Mouse (Mus musculus) neutrophil, adult 5-6 weeks (primary cell): ENCODE measurements around the gene Sh3bgrl2. TPM values are rescaled to one million over a fixed set of nuclear protein-coding genes. Genes with fewer than 3 reads are reported as not detected.

Experiments used
- ATAC-seq: fragments of 151-379, 151-347 bp; 2 replicates; pipeline ENCODE4 v1.8.0; 2017; ENCODE audit warnings: mild to moderate bottlenecking, moderate TSS enrichment; ENCODE audit not compliant: insufficient number of reproducible peaks, poor library complexity, low FRiP score, severe bottlenecking; ENCODE audit errors: extremely low read depth
- total RNA-seq: library from RNA; stranded (forward); fragments of 200-1000 nt; gene quantifications from 2 replicates; pipeline ENCODE4 v1.2.3, GENCODE M21; 2017

Sh3bgrl2 gene
- total RNA-seq, 1 experiment from 2014 or later: 4.7 TPM

DNA sequence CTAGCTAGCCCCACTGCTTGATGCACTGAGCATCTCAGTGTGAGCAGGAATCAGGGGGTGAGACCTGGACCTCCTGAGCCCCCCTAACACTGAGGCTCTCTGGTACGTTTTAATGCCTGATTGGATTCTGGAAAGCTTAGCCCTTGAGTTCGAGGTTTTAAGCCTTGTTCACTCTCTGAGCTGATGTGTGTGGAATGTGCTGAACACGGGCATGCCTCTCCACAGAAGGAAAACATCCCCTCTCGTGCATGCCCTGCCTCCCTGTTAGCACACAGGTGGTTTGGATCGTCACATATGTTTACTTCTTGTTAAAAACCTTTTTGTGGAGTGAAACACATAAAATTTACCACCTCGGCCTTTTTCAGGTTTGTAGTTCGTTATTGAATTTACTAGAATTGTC, 34.6 kb downstream of the Sh3bgrl2 start:
- no peak for ATAC-seq

DNA sequence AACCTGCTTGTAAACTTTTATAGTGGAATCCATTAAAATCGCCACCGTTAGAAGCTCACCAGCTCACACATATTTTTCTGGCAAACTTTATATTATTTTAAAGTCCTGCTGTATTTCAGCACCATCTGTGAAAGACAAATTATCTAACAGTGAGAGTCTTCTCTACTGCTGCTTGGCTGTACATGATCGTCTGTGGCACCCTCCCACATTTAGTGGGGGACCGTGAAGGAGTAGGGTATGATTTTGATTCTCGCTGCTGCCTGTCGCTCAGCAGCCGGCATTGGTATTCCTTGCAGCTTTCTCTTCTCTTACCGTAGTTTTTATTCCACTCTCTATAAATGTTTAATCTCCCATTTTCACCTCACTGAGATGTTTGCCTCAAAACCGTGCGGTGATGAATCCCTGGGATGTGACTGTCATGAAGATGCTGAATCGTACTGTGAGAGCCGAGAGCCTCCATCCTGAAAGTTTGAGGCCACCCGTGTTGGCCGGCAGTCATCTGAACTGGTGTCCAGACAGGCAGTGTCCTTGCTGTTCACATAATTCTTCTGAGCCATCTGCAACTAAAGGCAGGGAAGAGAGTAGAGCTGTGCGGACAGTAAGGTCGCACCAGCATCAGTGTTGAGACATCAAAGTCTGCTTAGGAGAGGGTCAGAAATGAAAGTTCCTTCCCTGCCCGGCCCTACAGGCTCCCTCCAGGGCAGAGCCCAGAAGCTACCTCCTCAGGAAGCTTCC, 38.4 kb downstream of the Sh3bgrl2 start:
- ATAC-seq: no peak

DNA sequence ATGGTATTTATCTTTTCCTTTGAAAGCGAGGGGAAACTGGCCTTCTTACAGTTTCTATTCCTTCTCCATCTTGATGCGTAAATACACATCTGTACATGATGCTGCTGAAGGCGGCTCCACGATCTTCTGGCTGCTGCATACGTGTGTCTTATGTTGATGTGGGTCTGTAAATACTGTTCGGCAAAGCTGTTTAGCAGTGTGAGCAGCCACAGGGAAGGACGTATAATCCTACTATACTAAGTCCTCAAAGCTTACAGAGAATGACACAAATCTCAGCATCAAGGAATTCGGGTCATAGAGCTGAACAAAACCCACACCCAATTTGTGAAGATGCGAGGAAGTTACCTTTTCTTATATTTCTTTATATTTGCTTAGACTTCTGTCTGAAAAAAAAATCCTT, 39.0 kb downstream of the Sh3bgrl2 start:
- ATAC-seq: no peak

- no peak for ATAC-seq
Measured at GRCm38 (mm10) chr9:83589063-83589462, 40.9 kb downstream of the Sh3bgrl2 start.

GRCm38 (mm10) chr9:83589680-83590467, 41.7 kb downstream of the Sh3bgrl2 start:
- ATAC-seq: no peak

DNA sequence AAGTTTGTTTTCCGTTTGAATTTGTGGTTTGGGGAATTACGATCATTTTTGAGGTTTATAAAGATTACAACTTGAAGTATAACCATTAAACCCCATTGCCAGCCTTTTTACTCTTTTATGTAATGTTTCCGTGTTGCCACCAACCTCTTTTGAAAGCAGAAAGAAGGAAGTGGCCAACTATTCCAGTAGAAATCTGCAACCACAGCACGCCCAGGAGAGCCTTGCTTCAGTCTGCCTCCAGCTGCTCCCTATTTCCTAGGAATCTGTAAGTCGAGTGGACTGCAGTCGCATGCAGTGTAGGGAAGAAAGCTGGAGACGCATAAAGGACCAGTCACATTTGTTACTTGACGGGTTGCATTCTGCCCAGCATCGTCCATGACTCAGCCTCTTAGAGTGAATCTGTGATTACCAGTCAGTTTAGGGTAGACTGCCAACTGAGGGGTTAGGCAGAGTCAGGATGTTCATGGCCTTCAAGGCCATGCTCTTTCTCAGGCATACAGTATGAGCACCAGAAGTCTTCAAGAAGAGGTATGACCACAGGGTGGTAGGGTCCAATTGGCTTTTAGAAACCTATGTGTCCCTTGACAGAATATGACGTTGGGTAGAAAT, 43.8 kb downstream of the Sh3bgrl2 start:
- no peak for ATAC-seq

- no peak for ATAC-seq
Measured at GRCm38 (mm10) chr9:83593811-83594210, 45.7 kb downstream of the Sh3bgrl2 start.

- no peak for ATAC-seq
Measured at GRCm38 (mm10) chr9:83596132-83596531, 48.0 kb downstream of the Sh3bgrl2 start.

DNA sequence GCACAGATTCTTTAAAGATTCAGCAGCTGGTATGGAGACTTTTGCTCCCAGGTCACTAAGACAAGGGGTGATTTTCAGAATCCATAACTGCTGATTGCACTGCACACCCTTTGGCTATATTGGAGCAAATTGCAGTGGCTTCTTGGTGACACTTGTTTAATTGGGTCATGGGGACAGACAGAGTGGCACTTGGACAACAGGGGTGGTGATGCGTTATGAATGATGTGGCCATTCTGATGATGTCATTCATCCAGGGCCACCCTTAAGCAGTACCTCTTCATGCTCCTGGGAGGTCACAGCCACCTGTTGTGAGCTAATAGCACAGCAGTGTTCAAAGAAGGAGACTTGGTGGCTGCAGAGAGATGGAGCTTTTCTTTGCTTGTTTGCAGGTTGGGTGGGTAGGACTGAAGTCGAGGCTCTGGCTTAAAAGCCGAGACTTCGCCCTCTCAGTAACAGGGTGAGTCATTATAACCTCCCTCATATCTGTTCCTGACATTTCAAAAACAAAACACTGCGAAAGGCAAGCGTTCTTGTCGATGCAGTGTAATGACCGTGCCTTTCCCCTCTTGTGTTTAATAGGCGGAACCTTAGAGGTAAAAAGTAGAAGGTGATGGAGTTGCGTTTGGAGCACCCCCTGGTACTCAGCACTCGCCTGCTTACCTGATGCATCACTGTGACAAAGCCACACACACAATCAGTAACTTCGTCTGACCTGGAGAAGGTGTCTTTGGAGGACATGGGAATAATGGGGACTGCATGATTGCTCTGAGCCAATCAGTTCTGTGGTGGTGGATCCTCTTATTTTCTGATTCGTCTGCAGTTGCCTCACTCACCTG, 48.7 kb downstream of the Sh3bgrl2 start:
- ATAC-seq: no peak

DNA sequence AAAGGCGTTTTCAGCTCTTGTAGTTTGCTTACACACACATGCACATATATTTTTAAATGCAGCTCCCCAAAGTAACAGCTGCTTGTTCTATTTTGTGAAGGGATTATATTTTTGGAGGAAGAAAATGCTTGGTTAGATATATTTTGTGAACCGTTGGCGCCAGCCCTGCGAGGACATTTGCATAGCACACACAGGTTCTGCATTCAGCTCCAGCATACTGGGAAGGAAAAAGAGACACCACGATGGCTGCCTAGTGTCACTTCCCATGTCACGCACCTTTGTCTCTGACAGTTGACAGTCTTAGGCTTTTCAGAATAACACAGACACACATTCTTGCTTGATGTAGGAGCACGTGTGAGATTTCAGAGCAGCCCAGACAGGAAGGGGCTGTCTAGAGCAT, 49.9 kb downstream of the Sh3bgrl2 start:
- ATAC-seq: no peak

- no peak for ATAC-seq
Measured at GRCm38 (mm10) chr9:83599505-83599904, 51.4 kb downstream of the Sh3bgrl2 start.

- no peak for ATAC-seq
Measured at GRCm38 (mm10) chr9:83600286-83601048, 52.3 kb downstream of the Sh3bgrl2 start.

- no peak for ATAC-seq
Measured at GRCm38 (mm10) chr9:83602176-83602770, 54.1 kb downstream of the Sh3bgrl2 start.

DNA sequence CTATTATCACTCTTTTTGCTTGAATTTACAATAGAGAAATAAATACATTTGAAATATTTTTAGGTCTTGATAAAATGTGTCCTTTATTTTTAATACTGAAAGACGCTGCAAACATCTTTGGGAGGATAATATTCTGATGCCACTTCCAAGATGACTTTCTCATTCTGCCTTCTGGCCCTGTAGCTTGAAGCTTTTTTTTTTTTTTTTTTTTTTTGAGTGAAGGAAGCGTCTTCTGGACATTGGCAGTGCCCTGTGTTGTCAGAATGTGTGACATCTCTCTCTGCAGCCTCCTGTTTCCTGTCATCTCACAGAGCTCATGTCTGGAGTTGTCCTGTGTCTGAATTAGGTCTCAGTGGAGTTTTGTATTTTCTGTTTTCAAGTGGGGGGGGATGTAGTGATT, 55.0 kb downstream of the Sh3bgrl2 start:
- no peak for ATAC-seq

- no peak for ATAC-seq
Measured at GRCm38 (mm10) chr9:83605886-83606640, 57.9 kb downstream of the Sh3bgrl2 start.

GRCm38 (mm10) chr9:83608135-83608534, 60.0 kb downstream of the Sh3bgrl2 start:
- no peak for ATAC-seq
